Mouse (Mus musculus) cerebellum, adult 9-11 months (tissue): ENCODE measurements at regions not wholly inside any gene's neighbourhood (a gene's known extent, or its start where the extent isn't known, plus 50 kb on each side); places are given as distances from the start of the nearest gene placed in this dataset.

Source experiments
- DNase-seq: peaks from one replicate; pipeline ENCODE4 v3.0.0; 2022

- no peak for DNase-seq
Measured at GRCm38 (mm10) chr3:155485487-155485886, 392.3 kb downstream of the Lrriq3 start.

- no peak for DNase-seq
Measured at GRCm38 (mm10) chr3:155487877-155488537, 394.8 kb downstream of the Lrriq3 start.

- DNase-seq: no peak
Measured at GRCm38 (mm10) chr3:155490670-155491069, 397.4 kb downstream of the Lrriq3 start.

GRCm38 (mm10) chr3:155510161-155510857 is 417.1 kb downstream of the Lrriq3 start:
- no peak for DNase-seq

- no peak for DNase-seq
Measured at GRCm38 (mm10) chr3:155513885-155514284, 420.7 kb downstream of the Lrriq3 start.

- DNase-seq: no peak
Measured at GRCm38 (mm10) chr3:155529312-155529711, 436.1 kb downstream of the Lrriq3 start.

GRCm38 (mm10) chr3:155530811-155531210 is 437.6 kb downstream of the Lrriq3 start:
- no peak for DNase-seq

GRCm38 (mm10) chr3:155532075-155532474 is 438.8 kb downstream of the Lrriq3 start:
- peak; percentile 2 for DNase-seq

- DNase-seq: no peak
Measured at GRCm38 (mm10) chr3:155548204-155548603, 455.0 kb downstream of the Lrriq3 start.

- DNase-seq: no peak
Measured at GRCm38 (mm10) chr3:155577111-155577510, 483.9 kb downstream of the Lrriq3 start.

- DNase-seq: no peak
Measured at GRCm38 (mm10) chr3:155604001-155604400, 510.8 kb downstream of the Lrriq3 start.
